In the genomic region with DNA sequence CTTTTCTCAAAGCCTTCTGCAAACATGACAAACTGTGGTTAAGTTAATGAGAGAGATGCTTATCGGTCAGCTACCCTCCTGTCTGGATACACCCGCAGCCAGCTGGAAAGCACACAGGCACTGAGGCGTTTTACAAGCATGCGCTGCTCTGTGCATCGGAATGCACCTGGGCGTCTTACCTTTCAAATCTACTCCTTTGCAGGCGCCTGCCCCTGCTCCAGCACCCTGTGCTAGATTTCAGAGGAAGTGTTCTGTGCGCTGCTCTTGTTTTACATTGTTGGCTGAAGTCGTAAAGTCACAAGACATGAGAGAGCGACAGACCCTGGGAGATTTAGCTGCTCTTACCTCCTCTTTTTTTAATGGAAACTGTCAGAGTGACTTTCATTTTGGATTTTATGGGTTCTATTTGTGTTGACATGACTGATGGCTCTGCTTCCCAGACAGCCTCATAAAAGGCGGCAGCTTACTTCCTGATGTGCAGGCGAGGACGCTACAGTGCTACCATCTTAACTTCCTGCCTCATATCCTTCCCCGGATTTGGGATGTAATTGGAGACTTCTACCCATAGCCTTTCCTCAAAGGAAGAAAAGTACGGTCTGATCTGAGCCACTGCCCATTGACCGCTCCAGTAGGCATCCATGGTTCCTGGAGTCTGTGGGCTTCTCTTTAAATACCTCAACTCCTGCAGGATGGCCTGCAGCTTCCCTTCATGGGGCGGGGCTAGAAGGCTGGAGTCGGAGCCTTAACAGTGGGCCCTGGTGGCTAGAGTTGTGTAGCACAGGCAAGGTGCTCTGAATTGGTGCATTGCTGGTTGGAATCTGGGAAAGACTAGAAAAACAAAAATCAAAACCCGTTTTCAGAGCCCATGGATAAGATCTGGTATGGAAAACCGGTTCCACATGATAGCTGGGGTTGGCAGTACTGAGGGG, we compare ENCODE assay signal across 8 mouse cellular contexts. TPM values are rescaled to one million over a fixed set of nuclear protein-coding genes. Genes with fewer than 3 reads are reported as not detected.
A peak's percentile ranks its signal among the peaks of the same experiment; 100 is the strongest.
DNase-seq lines count a peak whose midpoint lies in the region; ATAC-seq and TF ChIP-seq lines count a peak whose summit lies in the region.

No protein-coding gene starts in this region.

- H3K4me3 ChIP-seq in liver, postnatal 0 days (ENCODE audit: low read depth, low read length) = no peak overlapping the region; the same call in 1 of the 2 replicates
- H3K4me3 ChIP-seq in thymus, adult 2 months (ENCODE audit: control insufficient read depth, insufficient read depth, low read length) = 0 out of 2 replicates have a peak overlapping the region, but pooled peaks have one; percentile 6

- peak overlapping the region; percentile 38 for H3K4me2 ChIP-seq in liver, postnatal 0 days (ENCODE audit: low read depth, low read length)

- no peak overlapping the region for H3K9ac ChIP-seq in liver, postnatal 0 days (replicated peaks)

- ATAC-seq in liver, postnatal 0 days = no peak
- ATAC-seq in erythroblast, adult 5-6 weeks (replicated peaks; ENCODE audit: low FRiP score, poor library complexity, severe bottlenecking) = no peak

- peak; percentile 36 for TF ChIP-seq CTCF in liver, postnatal 0 days (IDR thresholded peaks at IDR 0.05; ENCODE audit: low read depth)
- TF ChIP-seq CTCF in thymus, adult 2 months (IDR thresholded peaks at IDR 0.05; ENCODE audit: borderline replicate concordance, control insufficient read depth, extremely low read depth, insufficient read depth, low read length, poor library complexity) = peak; percentile 46; the same call in 1 of the 2 replicates

- H3K27me3 ChIP-seq in liver, postnatal 0 days (ENCODE audit: insufficient read depth, low read length) = no peaks in the 10 kb centered on the region
- H3K27me3 ChIP-seq in thymus, adult 2 months (ENCODE audit: control insufficient read depth, insufficient read depth, low read length) = no peaks in the 10 kb centered on the region; the same call in 1 of the 2 replicates

- 35% methylated on average over 20 of the region's 20 CpGs for WGBS in liver, postnatal 0 days (ENCODE audit: insufficient replicate concordance)
- WGBS in thymus, adult 2 months = 24% methylated on average over 20 of the region's 20 CpGs

- no peaks in the 10 kb centered on the region for H3K4me1 ChIP-seq in liver, postnatal 0 days (ENCODE audit: insufficient read depth)
- H3K4me1 ChIP-seq in thymus, adult 2 months (replicated peaks; ENCODE audit: control insufficient read depth, insufficient read depth, low read length) = no peaks in the 10 kb centered on the region

- H3K36me3 ChIP-seq in liver, postnatal 0 days (replicated peaks; ENCODE audit: insufficient read depth, low read length) = no peaks in the 10 kb centered on the region
- no peaks in the 10 kb centered on the region for H3K36me3 ChIP-seq in thymus, adult 2 months (ENCODE audit: control insufficient read depth, insufficient read depth, low read length)

- TF ChIP-seq POLR2A in thymus, adult 2 months (IDR thresholded peaks at IDR 0.05; ENCODE audit: control insufficient read depth, extremely low read depth, insufficient read depth, low read length, poor library complexity) = no peak

- DNase-seq in adrenal gland, postnatal 10 days = peak; percentile 38
- DNase-seq in adrenal gland, adult 18-20 months (ENCODE audit: low spot score in 2 of 2) = no peak
- peak; percentile 55 for DNase-seq in ES-CJ7 (ENCODE audit: low read depth, low spot score)
- peak; percentile 85 for DNase-seq in hindlimb bud, embryonic 11.5 days (ENCODE audit: extremely low spot score, low read depth, low spot score)
- no peak for DNase-seq in liver, postnatal 0 days
- peak; percentile 23 for DNase-seq in thymus, adult 2 months
- no peak for DNase-seq in layer of hippocampus, adult 8-10 months (ENCODE audit: low spot score in 2 of 2)

- no peaks in the 10 kb centered on the region for H3K9me3 ChIP-seq in liver, postnatal 0 days (ENCODE audit: low read length)

- no peak overlapping the region for H3K27ac ChIP-seq in liver, postnatal 0 days (ENCODE audit: low read depth)
- H3K27ac ChIP-seq in thymus, adult 2 months (ENCODE audit: control insufficient read depth, insufficient read depth, low read length) = no peak overlapping the region

- no peak for TF ChIP-seq EP300 in liver, postnatal 0 days (IDR thresholded peaks at IDR 0.05; ENCODE audit: low read depth)

RNA-seq across cellular contexts. Expression of a gene that starts 40.9 kb away (rescaled TPM):
- total RNA-seq in adrenal gland, postnatal 10 days (2021) = 10 to 100 TPM; 10.1 to 10.6 TPM
- total RNA-seq in adrenal gland, adult 18-20 months (2021) = 1 to 10 TPM; 3.2 to 3.6 TPM
- 0.56 and 0.70 TPM in 2 replicates for polyA plus RNA-seq in liver, postnatal 0 days (2015; fragmentation: Nextera tagmentation; extraction: Ambion mirVana)
- polyA plus RNA-seq in thymus, adult 2 months (2012; rRNA removed) = 4.3 and 4.6 TPM in 2 replicates
- not detected in 2 replicates for total RNA-seq in erythroblast, adult 5-6 weeks (2015; ENCODE audit: low replicate concordance)
- not detected in 2 replicates for total RNA-seq in erythroblast, adult 5-6 weeks (2017; ENCODE audit: low replicate concordance)
- total RNA-seq in layer of hippocampus, adult 8-10 months (2022) = 10 to 100 TPM; 15.8 to 22.3 (median 19.2) TPM

Comparison
In these comparisons a context has a peak if more than half of its experiments do, and no peak if none do; other contexts are left out.
1. DNase-seq: peak in adrenal gland, postnatal 10 days (single experiment), ES-CJ7 (single experiment), hindlimb bud, embryonic 11.5 days (single experiment) and thymus, adult 2 months (single experiment); none in adrenal gland, adult 18-20 months (0 of 2), liver, postnatal 0 days (single experiment) and layer of hippocampus, adult 8-10 months (0 of 2).
2. RNA of a gene that starts 40.9 kb away (total RNA-seq): 15.8 to 22.3 TPM in layer of hippocampus, adult 8-10 months, 10.1 to 10.6 TPM in adrenal gland, postnatal 10 days and 3.2 to 3.6 TPM in adrenal gland, adult 18-20 months; not detected in erythroblast, adult 5-6 weeks; every median in the first group is over 4 times any median in the second.